Mouse (Mus musculus) embryonic facial prominence, embryonic 15.5 days (tissue): ENCODE data around the gene Tshz2. TPM values are rescaled to one million over a fixed set of nuclear protein-coding genes. Genes with fewer than 3 reads are reported as not detected.

Source experiments
- ATAC-seq: fragments of 200-750 bp; cut with Nextera tagmentation; 2 replicates; pipeline ENCODE4 v1.8.0; 2017; ENCODE audit warnings: low read depth, moderate TSS enrichment; ENCODE audit not compliant: insufficient number of reproducible peaks, low FRiP score, low TSS enrichment
- H3K27ac ChIP-seq: fragments of 300-500 bp; sonication (generic); replicated peaks from 2 replicates; pipeline ENCODE4 v1.5.1; 2015; ENCODE audit warnings: mild to moderate bottlenecking, inconsistent platforms
- H3K27me3 ChIP-seq: fragments of 300-500 bp; sonication (generic); 2 replicates; pipeline ENCODE4 v1.6.1; 2015; ENCODE audit warnings: inconsistent platforms
- H3K36me3 ChIP-seq: fragments of 300-500 bp; sonication (generic); 2 replicates; pipeline ENCODE4 v1.6.1; 2015; ENCODE audit warnings: mild to moderate bottlenecking, inconsistent platforms
- H3K4me1 ChIP-seq: fragments of 300-500 bp; sonication (generic); 2 replicates; pipeline ENCODE4 v1.6.1; 2015; ENCODE audit warnings: inconsistent platforms
- H3K4me2 ChIP-seq: fragments of 300-500 bp; sonication (generic); replicated peaks from 2 replicates; pipeline ENCODE4 v1.6.1; 2015; ENCODE audit warnings: mild to moderate bottlenecking, inconsistent platforms
- H3K4me3 ChIP-seq: fragments of 300-500 bp; sonication (generic); replicated peaks from 2 replicates; pipeline ENCODE4 v1.5.1; 2015; ENCODE audit warnings: mild to moderate bottlenecking, inconsistent platforms
- H3K9ac ChIP-seq: fragments of 300-500 bp; sonication (generic); 2 replicates; pipeline ENCODE4 v1.6.1; 2015; ENCODE audit warnings: inconsistent platforms
- H3K9me3 ChIP-seq: fragments of 300-500 bp; sonication (generic); replicated peaks from 2 replicates; pipeline ENCODE4 v1.6.1; 2016; ENCODE audit warnings: inconsistent platforms
- WGBS: fragments of 180-500 bp; shearing (Covaris S2); methylation state at CpG from one replicate; pipeline ENCODE4 v1.1.7; 2015; 5-methylcytosine and 5-hydroxymethylcytosine counted together
- polyA plus RNA-seq: library from polyadenylated mRNA; unstranded; fragments of >200 nt; fragmentation: Nextera tagmentation; extraction: Ambion mirVana; gene quantifications from 2 replicates; pipeline ENCODE4 v1.2.1, GENCODE M21; 2015

Tshz2 gene
- polyA plus RNA-seq, 1 experiment from 2014 or later = 10.5 TPM

GRCm38 (mm10) chr2:169673786-169674185 lies 41.0 kb downstream of the Tshz2 start:
- 79% methylated on average over 6 of the region's 6 CpGs for WGBS
- ATAC-seq = no peak

DNA sequence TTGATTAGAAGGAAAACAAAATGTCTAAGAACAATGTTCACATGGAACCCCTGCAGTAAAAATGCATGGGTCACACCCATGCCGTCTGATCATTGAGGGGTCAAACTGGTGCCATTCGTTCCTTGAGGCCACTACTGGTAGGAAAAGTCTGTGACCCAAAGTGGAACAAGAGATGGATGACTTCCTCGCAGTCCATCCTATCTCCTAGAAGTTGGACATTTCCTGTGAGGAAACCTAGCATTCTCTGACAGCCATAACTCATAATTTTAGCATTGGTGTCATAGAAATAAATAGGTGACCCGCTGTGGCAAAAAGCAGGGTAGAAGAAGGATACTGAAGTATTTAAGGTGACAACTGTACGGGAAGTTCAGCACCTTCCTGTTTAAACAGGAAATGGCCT lies 41.4 kb downstream of the Tshz2 start:
- Histone ChIP-seq H3K9me3 (no peaks in the 10 kb centered on the region), H3K9ac (no peak overlapping the region), H3K36me3 (no peaks in the 10 kb centered on the region), H3K4me1 (no peaks in the 10 kb centered on the region), H3K4me2 (no peak overlapping the region), H3K27ac (no peak overlapping the region), H3K27me3 (no peaks in the 10 kb centered on the region; the same call in 1 of the 2 replicates), H3K4me3 (no peak overlapping the region)
- 80% methylated on average over 5 of the region's 5 CpGs for WGBS
- ATAC-seq = no peak

More at GRCm38 (mm10) chr2:169673786-169674185, 41.0 kb downstream of the Tshz2 start:
- no peak overlapping the region for H3K4me2 ChIP-seq
- no peak overlapping the region for H3K27ac ChIP-seq
- no peaks in the 10 kb centered on the region for H3K9me3 ChIP-seq
- H3K27me3 ChIP-seq = no peaks in the 10 kb centered on the region; the same call in 1 of the 2 replicates
- no peak overlapping the region for H3K4me3 ChIP-seq
- no peak overlapping the region for H3K9ac ChIP-seq
- H3K36me3 ChIP-seq = no peaks in the 10 kb centered on the region
- H3K4me1 ChIP-seq = no peaks in the 10 kb centered on the region

GRCm38 (mm10) chr2:169679264-169679663 lies 46.5 kb downstream of the Tshz2 start:
- Histone ChIP-seq H3K4me2 (no peak overlapping the region), H3K9me3 (no peaks in the 10 kb centered on the region)
- no peak for ATAC-seq

GRCm38 (mm10) chr2:169679951-169680350 lies 47.1 kb downstream of the Tshz2 start:
- Histone ChIP-seq H3K9me3 (no peaks in the 10 kb centered on the region), H3K4me2 (no peak overlapping the region), H3K36me3 (no peaks in the 10 kb centered on the region), H3K4me1 (no peaks in the 10 kb centered on the region), H3K27ac (no peak overlapping the region), H3K9ac (no peak overlapping the region), H3K4me3 (no peak overlapping the region), H3K27me3 (no peaks in the 10 kb centered on the region)
- ATAC-seq = no peak
- WGBS = 71% methylated on average over 5 of the region's 5 CpGs

More at GRCm38 (mm10) chr2:169679264-169679663, 46.5 kb downstream of the Tshz2 start:
- no peaks in the 10 kb centered on the region for H3K36me3 ChIP-seq
- WGBS = 43% methylated on average over 7 of the region's 7 CpGs
- H3K27ac ChIP-seq = no peak overlapping the region
- H3K4me3 ChIP-seq = no peak overlapping the region
- no peaks in the 10 kb centered on the region for H3K27me3 ChIP-seq
- no peaks in the 10 kb centered on the region for H3K4me1 ChIP-seq
- no peak overlapping the region for H3K9ac ChIP-seq

- H3K4me3 ChIP-seq = no peak overlapping the region
- H3K27me3 ChIP-seq = no peaks in the 10 kb centered on the region
- no peak overlapping the region for H3K9ac ChIP-seq
- no peak for ATAC-seq
- no peak overlapping the region for H3K27ac ChIP-seq
- no peaks in the 10 kb centered on the region; the same call in 1 of the 2 replicates for H3K4me1 ChIP-seq
- 43% methylated on average over 5 of the region's 5 CpGs for WGBS
- H3K9me3 ChIP-seq = no peaks in the 10 kb centered on the region
- no peak overlapping the region for H3K4me2 ChIP-seq
- H3K36me3 ChIP-seq = no peaks in the 10 kb centered on the region
Measured at GRCm38 (mm10) chr2:169685260-169685659, 52.4 kb downstream of the Tshz2 start.

GRCm38 (mm10) chr2:169685747-169686146 lies 52.9 kb downstream of the Tshz2 start:
- Histone ChIP-seq H3K9me3 (no peaks in the 10 kb centered on the region), H3K27ac (no peak overlapping the region), H3K36me3 (no peaks in the 10 kb centered on the region), H3K27me3 (no peaks in the 10 kb centered on the region), H3K4me2 (no peak overlapping the region), H3K4me3 (no peak overlapping the region), H3K9ac (no peak overlapping the region), H3K4me1 (no peaks in the 10 kb centered on the region; the same call in 1 of the 2 replicates)
- no peak for ATAC-seq
- WGBS = 75% methylated on average over 7 of the region's 7 CpGs

DNA sequence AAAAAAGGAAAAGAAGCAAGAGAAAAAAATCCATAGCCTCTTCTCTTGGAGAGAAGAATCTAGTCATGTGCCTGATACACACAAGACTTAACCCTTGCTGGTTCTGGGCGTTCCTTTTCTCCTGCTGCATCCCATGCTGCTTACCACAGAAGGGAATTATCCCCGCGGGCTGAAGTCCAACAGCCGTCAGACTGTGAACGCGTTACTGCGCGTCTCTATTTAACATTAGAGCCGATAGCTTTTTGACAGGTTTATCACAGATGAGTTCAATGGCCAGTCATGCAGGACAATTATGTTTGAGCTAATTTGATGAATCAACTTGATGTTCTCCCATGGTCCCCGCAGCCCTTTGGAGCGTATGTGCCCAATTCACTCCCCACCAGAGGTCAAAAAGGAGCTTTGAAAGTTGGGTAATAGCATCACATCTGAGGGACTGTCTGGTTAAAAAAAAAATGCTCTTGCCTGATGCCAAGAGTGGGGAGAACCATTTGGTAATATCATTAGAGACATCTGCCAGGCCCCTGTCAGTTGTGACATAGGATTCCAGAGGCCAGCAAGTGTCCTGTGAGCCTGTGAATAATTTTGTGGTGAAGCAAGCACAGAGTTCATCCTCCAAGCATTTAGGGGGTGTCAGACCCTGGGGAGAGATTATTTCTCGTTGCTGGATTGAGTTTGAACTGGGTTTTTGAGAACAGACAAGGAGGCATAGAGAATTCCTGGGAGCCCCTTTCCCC lies 54.1 kb downstream of the Tshz2 start:
- Histone ChIP-seq H3K9me3 (no peaks in the 10 kb centered on the region), H3K36me3 (no peaks in the 10 kb centered on the region), H3K9ac (no peak overlapping the region), H3K4me3 (no peak overlapping the region), H3K4me2 (no peak overlapping the region), H3K4me1 (no peaks in the 10 kb centered on the region; the same call in 1 of the 2 replicates), H3K27ac (no peak overlapping the region), H3K27me3 (no peaks in the 10 kb centered on the region)
- no peak for ATAC-seq
- 66% methylated on average over 12 of the region's 12 CpGs for WGBS

DNA sequence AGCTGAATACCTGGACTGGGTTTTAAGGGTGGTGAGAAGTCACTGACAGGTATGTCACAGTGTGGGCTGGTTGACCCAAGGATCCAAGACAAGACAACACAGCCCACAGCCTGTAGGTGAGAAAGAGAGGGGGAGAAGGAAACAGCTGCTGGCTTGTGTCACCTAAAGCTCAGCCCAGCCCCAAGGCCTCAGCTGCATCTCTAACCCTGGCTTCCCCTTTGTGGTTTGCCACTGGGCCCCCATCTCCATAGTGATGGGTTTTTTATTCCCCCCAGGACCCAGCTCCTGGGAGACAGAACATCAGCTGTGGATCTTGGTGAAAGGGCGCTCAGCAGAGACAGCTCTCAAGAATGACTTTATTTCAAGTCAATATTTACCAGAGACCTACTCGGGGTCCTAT lies 57.2 kb downstream of the Tshz2 start:
- no peak for ATAC-seq

DNA sequence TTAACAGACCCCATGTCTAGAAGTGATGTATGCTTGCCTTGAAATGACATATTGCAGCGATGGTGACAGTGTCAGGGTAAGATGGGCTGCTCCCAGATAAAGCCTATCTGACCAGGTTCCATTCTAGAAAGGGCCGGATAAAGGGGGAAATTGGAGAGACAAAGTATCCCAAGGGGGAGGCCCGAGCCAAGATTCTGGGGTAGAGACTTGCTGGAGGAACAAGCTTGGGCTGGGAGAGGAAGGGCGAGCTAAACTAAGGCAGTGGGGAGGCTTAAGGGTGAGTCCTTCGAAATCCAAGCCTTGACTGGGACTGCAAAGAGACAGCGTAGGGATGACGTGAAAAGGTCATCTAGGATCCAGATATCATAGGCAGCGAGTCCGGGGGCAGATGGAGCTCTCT lies 61.7 kb downstream of the Tshz2 start:
- H3K27ac ChIP-seq = no peak overlapping the region
- no peaks in the 10 kb centered on the region for H3K27me3 ChIP-seq
- H3K4me2 ChIP-seq = no peak overlapping the region
- H3K9ac ChIP-seq = no peak overlapping the region
- H3K36me3 ChIP-seq = no peaks in the 10 kb centered on the region
- no peak overlapping the region for H3K4me3 ChIP-seq
- ATAC-seq = no peak
- 88% methylated on average over 9 of the region's 9 CpGs for WGBS
- H3K9me3 ChIP-seq = no peaks in the 10 kb centered on the region
- H3K4me1 ChIP-seq = 0 out of 2 replicates have a peak, but pooled peaks cover 5% of the 10 kb centered on the region

More for the DNA sequence above, 57.2 kb downstream of the Tshz2 start:
- Histone ChIP-seq H3K4me1 (no peaks in the 10 kb centered on the region; the same call in 1 of the 2 replicates), H3K9ac (no peak overlapping the region), H3K27ac (no peak overlapping the region), H3K36me3 (no peaks in the 10 kb centered on the region), H3K27me3 (no peaks in the 10 kb centered on the region), H3K4me2 (no peak overlapping the region), H3K4me3 (no peak overlapping the region), H3K9me3 (no peaks in the 10 kb centered on the region)
- WGBS = 84% methylated on average over 2 of the region's 2 CpGs

DNA sequence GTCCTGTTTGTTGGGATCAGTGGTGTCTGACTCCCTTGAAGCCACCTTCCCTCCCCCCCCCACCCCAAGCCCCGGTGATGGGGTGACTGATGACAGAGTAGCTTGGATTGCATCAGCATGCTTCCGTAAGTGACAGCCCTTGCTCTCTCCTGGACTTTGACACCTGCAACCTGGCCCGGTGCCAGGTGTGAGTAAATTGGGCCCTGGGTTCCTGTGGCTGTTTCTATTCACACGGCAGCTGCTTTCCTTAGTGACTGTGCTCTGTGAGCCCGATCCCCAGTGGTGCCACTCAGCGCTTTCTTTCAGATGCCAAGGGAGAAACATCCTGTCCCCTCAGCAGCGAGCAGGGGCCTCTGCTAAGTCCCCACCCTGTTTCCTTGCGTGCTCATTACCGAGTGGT lies 62.2 kb downstream of the Tshz2 start:
- 0 out of 2 replicates have a peak, but pooled peaks cover 5% of the 10 kb centered on the region for H3K4me1 ChIP-seq
- no peak overlapping the region for H3K4me3 ChIP-seq
- no peaks in the 10 kb centered on the region for H3K9me3 ChIP-seq
- H3K27me3 ChIP-seq = no peaks in the 10 kb centered on the region
- no peaks in the 10 kb centered on the region for H3K36me3 ChIP-seq
- 78% methylated on average over 9 of the region's 9 CpGs for WGBS
- H3K27ac ChIP-seq = no peak overlapping the region
- H3K9ac ChIP-seq = no peak overlapping the region
- no peak overlapping the region for H3K4me2 ChIP-seq
- no peak; the same call in 1 of the 2 replicates for ATAC-seq

- Histone ChIP-seq H3K4me2 (no peak overlapping the region), H3K27me3 (no peaks in the 10 kb centered on the region), H3K9me3 (no peaks in the 10 kb centered on the region), H3K4me3 (no peak overlapping the region), H3K9ac (no peak overlapping the region), H3K4me1 (0 out of 2 replicates have a peak, but pooled peaks cover 7% of the 10 kb centered on the region), H3K36me3 (no peaks in the 10 kb centered on the region), H3K27ac (no peak overlapping the region)
- WGBS = 83% methylated on average over 5 of the region's 5 CpGs
- no peak for ATAC-seq
Measured at GRCm38 (mm10) chr2:169699141-169699540, 66.3 kb downstream of the Tshz2 start.
